Mouse (Mus musculus): ENCODE data around the gene Camkk2. TPM values are rescaled to one million over a fixed set of nuclear protein-coding genes. Genes with fewer than 3 reads are reported as not detected.

Camkk2 gene
- total RNA-seq, 4 experiments from 2014 or later, result 87.3 to 96.2 (median 93.0) TPM

DNA sequence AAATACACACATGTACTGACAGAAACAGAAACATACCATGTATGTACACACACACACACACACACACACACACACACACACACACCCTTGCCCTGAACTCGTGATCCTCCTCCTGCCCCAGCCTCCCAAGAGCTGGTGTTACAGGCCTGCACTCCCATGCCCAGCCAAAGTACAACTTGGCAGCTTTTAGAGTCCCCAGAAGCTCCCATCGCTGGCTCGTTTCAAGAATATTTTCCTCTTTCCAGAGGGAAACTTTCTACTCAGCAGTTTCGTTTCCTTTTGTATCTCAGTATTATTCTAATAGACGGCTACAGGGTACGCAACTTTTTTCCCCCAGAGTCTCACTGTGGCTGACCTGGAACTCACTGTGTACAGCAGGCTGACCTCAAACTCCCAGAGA is 77.1 kb downstream of the Camkk2 start:
- no peak for DNase-seq (ENCODE audit: low spot score in 2 of 2)

DNA sequence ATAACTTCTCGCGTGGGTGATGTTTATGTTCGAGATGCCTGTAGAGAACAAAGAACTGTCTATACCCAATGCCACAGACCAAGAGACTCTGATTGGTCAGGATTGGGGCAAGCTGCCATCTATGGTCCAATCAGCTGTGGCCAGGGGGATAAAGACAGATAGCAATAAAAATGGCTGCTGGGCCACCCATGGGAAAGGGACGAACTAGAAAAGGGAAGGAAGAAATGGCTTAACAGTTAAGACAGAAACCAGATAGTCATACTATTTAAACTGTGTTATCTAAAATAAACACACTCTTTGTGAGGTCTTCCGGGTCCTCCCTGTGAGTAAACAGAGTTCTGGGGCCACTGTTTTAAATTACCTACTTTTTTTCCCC is 78.4 kb downstream of the Camkk2 start:
- DNase-seq (ENCODE audit: low spot score in 2 of 2), result no peak

DNA sequence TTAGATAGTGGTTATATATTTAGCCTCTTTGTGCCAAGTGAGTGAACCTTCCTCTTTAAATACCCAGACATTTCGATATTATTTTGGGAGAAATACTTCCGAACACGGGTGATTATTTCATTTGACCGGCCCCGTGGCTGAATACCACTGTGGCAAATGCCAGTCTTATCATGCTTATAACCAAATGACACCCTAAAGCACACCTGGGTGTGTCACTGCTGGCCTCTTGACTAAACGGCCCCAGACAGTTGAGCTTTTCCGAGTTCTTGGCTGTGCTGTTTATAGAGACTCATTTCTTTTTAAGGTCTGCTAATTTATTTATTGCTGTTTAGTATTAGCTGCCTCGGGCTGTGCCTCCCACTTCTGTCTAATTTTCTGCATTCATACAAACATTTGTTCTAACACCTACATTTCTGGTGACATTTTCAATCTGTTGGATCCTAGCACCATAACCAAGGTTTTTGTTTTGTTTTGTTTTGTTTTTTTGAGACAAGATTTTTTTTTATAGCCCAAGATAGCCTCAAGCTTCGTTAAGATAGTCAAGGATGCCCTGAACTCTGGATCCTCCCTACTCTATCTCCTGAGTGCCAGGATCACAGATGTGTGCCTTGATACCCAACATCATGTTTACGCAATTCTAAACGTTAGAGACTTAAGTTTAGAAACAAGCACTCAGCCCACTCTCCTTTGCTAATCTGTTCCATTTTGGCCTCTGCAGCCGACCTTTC is 78.9 kb downstream of the Camkk2 start:
- no peak for DNase-seq (ENCODE audit: low spot score in 2 of 2)

DNA sequence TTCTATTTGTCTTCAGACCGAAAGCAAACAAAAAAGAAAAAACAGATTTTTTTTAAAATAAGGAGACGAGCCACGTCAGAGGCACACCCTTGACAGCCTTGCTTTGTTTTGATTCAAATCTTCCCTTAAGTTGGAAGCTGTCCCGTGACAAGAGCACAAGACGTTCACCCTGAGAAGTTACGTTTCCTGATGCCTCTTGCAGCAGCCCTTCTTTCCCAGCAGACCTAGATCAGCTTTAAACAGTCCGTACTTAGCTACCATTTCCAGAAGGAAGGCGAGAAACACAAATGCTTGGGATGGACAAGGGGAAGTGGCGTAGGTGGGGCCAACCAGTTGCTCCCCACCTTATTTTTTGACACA is 80.5 kb downstream of the Camkk2 start:
- no peak for DNase-seq (ENCODE audit: low spot score in 2 of 2)

DNA sequence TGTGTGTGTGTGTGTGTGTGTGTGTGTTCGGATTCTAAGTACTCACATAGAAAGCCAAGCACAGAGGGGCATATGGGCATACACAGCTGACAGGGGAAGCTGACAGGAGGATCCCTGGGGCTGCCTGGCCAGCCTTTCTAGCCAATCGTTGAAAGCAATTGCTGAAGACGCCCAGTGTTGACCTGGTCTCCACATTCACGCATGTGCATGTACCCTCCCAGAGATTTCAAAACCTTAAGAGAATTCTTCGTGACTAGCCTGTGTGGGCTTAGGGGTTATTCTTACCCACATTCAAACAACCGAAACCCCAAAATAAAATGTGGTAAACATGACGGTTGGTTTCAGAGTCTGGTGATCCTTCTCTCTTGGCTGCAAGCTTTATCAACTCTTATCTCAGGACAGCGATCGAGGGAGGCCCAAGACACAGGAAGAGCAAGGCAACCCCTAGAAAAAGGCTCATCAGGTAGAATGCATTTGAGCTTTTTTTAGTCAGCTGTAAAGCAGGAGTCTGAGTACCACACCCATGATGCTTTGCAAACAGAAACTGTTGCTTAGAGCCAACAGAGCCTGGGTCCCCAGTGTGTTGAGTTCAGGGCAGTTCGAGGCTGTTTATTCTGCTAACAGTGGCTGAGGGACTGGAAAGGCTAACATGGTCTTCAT is 81.0 kb downstream of the Camkk2 start:
- DNase-seq (ENCODE audit: low spot score in 2 of 2), result no peak

DNA sequence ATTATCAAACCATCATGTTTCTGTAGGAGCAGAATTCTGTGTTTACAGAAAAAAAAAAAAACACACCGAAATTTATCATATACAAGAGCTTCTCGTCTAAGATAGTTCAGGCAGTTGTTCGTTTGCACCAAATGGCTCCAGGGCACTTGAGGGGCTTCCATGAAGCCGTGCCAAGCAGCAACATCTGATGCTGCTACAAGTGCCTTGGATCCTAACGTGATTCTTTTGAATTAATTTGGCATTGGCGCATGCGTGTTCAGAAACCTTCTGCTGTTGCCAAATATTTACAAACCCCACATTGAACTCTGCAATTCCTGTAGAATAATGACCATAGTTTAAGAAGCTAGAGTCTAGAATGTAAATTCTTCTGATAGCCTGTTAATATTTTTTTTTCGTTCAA is 83.7 kb downstream of the Camkk2 start:
- DNase-seq (ENCODE audit: low spot score in 2 of 2), result no peak

DNA sequence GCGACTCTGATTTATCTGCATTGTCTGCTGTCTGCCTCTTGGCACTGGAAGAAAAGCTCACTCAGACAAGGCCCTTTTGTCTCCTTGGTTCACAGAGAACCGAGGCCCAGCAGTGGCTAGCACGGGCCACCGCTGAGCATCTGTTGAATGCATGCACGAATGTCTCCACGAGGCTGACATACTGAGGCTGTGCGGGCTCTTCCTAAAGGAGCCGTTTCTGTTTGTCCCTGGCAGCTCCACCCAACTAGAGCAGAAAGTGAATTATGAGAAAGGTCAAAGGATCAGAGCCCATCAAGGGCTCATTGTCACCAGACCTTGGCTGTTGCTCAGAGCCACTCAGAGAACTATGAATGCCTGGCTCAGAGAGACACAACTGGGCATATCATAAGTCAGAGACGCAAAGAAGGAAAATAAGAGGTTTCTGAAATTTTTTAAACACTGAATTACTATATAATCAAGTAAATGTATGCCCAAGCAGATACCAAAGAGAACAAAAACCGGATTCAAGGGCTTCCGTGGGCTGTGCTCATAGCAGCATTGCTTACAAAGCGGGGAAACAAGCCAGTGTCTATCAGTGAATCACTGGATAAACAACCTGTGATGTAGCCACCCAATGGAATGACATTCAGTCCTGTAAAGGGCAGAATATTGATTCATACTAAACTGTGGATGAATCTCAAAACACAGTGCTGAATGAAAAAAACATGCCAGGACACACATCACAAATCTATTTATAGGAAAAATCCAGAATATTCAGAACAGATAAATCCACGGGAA is 85.6 kb downstream of the Camkk2 start:
- peak; percentile 37 to 60 for DNase-seq (ENCODE audit: low spot score in 2 of 2)

DNA sequence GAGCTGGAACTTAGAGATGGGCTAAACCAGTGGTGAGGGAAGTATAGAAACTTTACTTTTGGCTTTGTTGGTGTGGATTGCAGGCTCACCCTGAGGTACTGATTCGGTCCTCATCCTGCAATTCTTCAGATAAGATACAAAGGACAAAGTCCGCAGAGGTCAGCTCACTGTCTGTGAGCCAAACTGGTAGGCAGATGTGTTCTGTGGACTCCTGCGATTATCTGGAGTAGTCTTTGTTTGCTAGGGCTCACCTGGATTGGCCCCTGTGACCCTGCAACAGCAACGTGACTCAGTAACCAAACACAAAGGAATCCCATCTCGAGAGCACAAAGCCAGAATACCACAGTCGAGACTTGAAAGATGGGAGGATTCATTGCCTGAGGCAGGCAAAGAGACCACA is 88.7 kb downstream of the Camkk2 start:
- DNase-seq (ENCODE audit: low spot score in 2 of 2), result no peak

DNA sequence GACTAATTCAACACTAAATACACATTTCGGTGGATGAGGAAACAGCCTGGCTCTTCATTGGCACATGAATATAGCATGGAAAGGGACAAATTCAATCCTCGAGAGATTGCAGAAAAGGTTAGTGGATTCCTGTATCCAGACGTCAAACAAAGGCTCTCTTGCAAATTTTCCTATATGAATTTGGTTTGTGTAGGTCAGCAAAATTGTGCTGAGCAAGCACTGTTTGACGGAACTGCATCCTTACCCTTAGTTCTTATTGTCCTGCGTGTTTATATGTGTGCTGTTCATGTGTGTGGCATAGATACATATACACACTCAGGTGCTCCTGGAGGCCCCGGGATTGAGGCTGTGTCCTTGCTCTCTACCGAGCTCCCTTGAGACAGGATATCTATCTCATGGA is 90.1 kb downstream of the Camkk2 start:
- no peak for DNase-seq (ENCODE audit: low spot score in 2 of 2)

DNA sequence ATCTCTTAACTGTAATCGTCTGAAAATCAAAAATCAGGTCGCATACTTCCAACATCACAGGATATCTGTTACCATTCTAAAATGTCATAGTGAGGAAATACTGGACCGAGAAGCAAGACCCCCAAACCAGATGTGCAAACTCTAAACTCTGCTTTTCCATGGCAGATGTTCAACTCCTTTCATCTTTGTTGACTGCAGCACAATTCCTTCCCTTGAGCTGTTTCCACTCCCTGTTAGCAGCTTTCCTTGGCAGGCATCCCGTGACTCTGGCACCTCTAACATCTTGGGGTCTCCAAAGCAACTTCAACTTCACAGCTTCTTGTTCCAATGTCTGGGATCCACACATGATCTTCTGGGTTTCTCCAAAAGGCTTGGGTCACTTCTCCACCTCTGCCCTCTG is 91.8 kb downstream of the Camkk2 start:
- DNase-seq (ENCODE audit: low spot score in 2 of 2), result no peak

DNA sequence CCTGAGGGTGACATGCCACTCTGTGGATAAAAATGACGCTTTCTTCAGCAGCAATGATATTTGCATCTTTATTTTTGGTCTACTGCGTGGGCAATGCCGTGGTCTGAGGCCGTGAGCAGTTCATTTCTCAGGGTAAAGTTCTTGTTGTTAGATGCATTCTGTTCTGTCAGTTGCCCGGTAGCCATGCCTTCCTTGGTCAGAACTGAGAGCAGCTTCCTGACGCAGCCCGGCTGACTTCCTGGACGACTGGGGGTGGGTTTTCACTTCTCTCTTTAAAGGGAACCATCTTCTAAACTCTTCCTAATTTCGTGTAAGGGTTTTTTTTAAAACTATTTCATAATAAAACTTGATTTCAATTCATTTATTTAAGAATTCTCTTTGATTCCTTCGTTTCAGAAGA is 95.3 kb downstream of the Camkk2 start:
- DNase-seq (ENCODE audit: low spot score in 2 of 2), result no peak

DNA sequence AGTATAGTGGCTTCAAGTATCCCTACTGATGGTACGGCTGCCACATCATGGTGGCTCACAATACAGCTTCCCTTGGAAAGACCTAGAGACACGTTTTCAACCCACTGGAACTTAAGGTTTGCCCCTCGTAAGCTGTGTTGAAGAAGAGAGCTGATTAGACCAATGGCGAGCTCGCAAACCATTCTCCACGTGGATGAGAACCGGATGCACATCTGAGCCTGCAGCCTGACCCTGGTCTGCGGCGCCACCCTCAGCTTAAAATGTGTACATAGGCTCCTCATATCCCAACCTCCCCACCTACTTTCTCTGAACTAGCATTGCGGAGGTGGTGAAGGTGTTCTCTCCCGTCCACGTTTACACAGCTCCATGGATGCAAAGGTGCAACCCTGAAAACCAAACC is 97.9 kb downstream of the Camkk2 start:
- no peak for DNase-seq (ENCODE audit: low spot score in 2 of 2)

Small RNA genes lying within 50 kb of the gene (microRNA-seq; reads per million reads assigned to microRNA genes)
- 0.96 to 4.8 reads per million in 2 experiments for gene Mir8115

Other genes starting within 250 kb of the Camkk2 start
- 10 to 100 TPM; 40.2 to 59.2 (median 48.5) TPM for gene Ift81, start 164.9 kb downstream of the Camkk2 start, total RNA-seq (2022)
- 10 to 100 TPM; 10.3 to 16.4 (median 13.1) TPM for gene P2rx7, start 135.5 kb downstream of the Camkk2 start, total RNA-seq (2022)
- 10 to 100 TPM; 16.6 to 28.6 (median 20.2) TPM for gene P2rx4, start 71.9 kb downstream of the Camkk2 start, total RNA-seq (2022)
- gene Anapc5, start 41.9 kb upstream of the Camkk2 start, total RNA-seq (2022), result 100 to 1,000 TPM; 192 to 236 (median 203) TPM
- gene Rnf34, start 70.6 kb upstream of the Camkk2 start, total RNA-seq (2022), result 10 to 100 TPM; 49.7 to 59.8 (median 56.6) TPM
- gene Kdm2b, start 210.4 kb upstream of the Camkk2 start, total RNA-seq (2022), result 10 to 100 TPM; 29.1 to 40.3 (median 34.6) TPM
- gene Orai1, start 235.7 kb upstream of the Camkk2 start, total RNA-seq (2022), result 10 to 100 TPM in 3 of 4 experiments, 1 to 10 TPM in 1; 9.4 to 16.0 (median 14.1) TPM

Measured in layer of hippocampus, adult 8-10 months (tissue).